Mouse (Mus musculus) erythroblast, embryonic 14.5 days (primary cell): ENCODE measurements around the gene Srl.

Source experiments
- GATA1 ChIP-seq: IDR thresholded peaks from 2 replicates; pipeline ENCODE4 v1.6.1; 2012; ENCODE audit warnings: low read length, inconsistent platforms, mixed read lengths
- TAL1 ChIP-seq: IDR thresholded peaks from 3 replicates; pipeline ENCODE4 v1.6.1; 2012; ENCODE audit warnings: low read length, inconsistent platforms, mixed read lengths

- TF ChIP-seq TAL1 (no peak), GATA1 (no peak)
These were observed 16.3 kb upstream of the Srl start for GRCm38 (mm10) chr16:4557949-4558348.
